Mouse (Mus musculus): ENCODE data around the gene Marc1. TPM values are rescaled to one million over a fixed set of nuclear protein-coding genes. Genes with fewer than 3 reads are reported as not detected.

Gene Marc1
- polyA plus RNA-seq (2014; fragmentation: Nextera tagmentation; extraction: Ambion mirVana), result not detected in 2 replicates

GRCm38 (mm10) chr1:184810780-184811575 lies at the start of gene Marc1:
Gene Marc1, minus strand, starts transcription at chr1:184811313.
- H3K27me3 ChIP-seq (ENCODE audit: control insufficient read depth, insufficient read depth, low read length), result peaks cover 5% of the 10 kb centered on the region
- no peaks in the 10 kb centered on the region for H3K9me3 ChIP-seq (ENCODE audit: control insufficient read depth, low read length)
- ATAC-seq (ENCODE audit: low FRiP score) (peak; percentile 67), DNase-seq (ENCODE audit: low spot score, missing footprints) (no peak)
- peak within 1 kb of the TSS; percentile 28 for H3K4me3 ChIP-seq (ENCODE audit: low read depth, low read length)
- H3K36me3 ChIP-seq (ENCODE audit: control insufficient read depth, insufficient read depth, low read length), result no peaks in the 10 kb centered on the region
- H3K4me1 ChIP-seq (ENCODE audit: control insufficient read depth, insufficient read depth, low read length), result peaks cover 8% of the 10 kb centered on the region
- peak within 1 kb of the TSS; percentile 57 for H3K4me2 ChIP-seq
- 6% methylated on average over 52 of the region's 52 CpGs for WGBS
- peak within 1 kb of the TSS; percentile 53 for H3K9ac ChIP-seq (ENCODE audit: low read length)
- no peak within 1 kb of the TSS for H3K27ac ChIP-seq (ENCODE audit: low read depth, low read length)

GRCm38 (mm10) chr1:184860276-184860675 lies 49.2 kb upstream of the Marc1 start:
- Histone ChIP-seq H3K4me2 (no peak overlapping the region), H3K4me1 (ENCODE audit: control insufficient read depth, insufficient read depth, low read length) (peaks cover 5% of the 10 kb centered on the region; the same call in 1 of the 2 replicates), H3K9me3 (ENCODE audit: control insufficient read depth, low read length) (no peaks in the 10 kb centered on the region), H3K4me3 (ENCODE audit: low read depth, low read length) (no peak overlapping the region), H3K9ac (ENCODE audit: low read length) (no peak overlapping the region), H3K27me3 (ENCODE audit: control insufficient read depth, insufficient read depth, low read length) (no peaks in the 10 kb centered on the region), H3K27ac (ENCODE audit: low read depth, low read length) (no peak overlapping the region), H3K36me3 (ENCODE audit: control insufficient read depth, insufficient read depth, low read length) (no peaks in the 10 kb centered on the region)
- ATAC-seq (ENCODE audit: low FRiP score) (no peak), DNase-seq (ENCODE audit: low spot score, missing footprints) (peak; percentile 76)
- 51% methylated on average over 3 of the region's 3 CpGs for WGBS

GRCm38 (mm10) chr1:184858253-184858652 lies 47.1 kb upstream of the Marc1 start:
- Histone ChIP-seq H3K4me1 (ENCODE audit: control insufficient read depth, insufficient read depth, low read length) (no peaks in the 10 kb centered on the region), H3K9ac (ENCODE audit: low read length) (no peak overlapping the region), H3K27me3 (ENCODE audit: control insufficient read depth, insufficient read depth, low read length) (no peaks in the 10 kb centered on the region), H3K9me3 (ENCODE audit: control insufficient read depth, low read length) (no peaks in the 10 kb centered on the region), H3K27ac (ENCODE audit: low read depth, low read length) (no peak overlapping the region), H3K4me2 (no peak overlapping the region), H3K36me3 (ENCODE audit: control insufficient read depth, insufficient read depth, low read length) (no peaks in the 10 kb centered on the region), H3K4me3 (ENCODE audit: low read depth, low read length) (no peak overlapping the region)
- 82% methylated on average over 1 of the region's 1 CpGs for WGBS
- ATAC-seq (ENCODE audit: low FRiP score) (no peak), DNase-seq (ENCODE audit: low spot score, missing footprints) (peak; percentile 73)

- no peak for DNase-seq (ENCODE audit: low spot score, missing footprints)
- ATAC-seq (ENCODE audit: low FRiP score), result no peak
- H3K4me3 ChIP-seq (ENCODE audit: low read depth, low read length), result no peak overlapping the region
- WGBS, result 91% methylated on average over 9 of the region's 9 CpGs
- no peak overlapping the region for H3K9ac ChIP-seq (ENCODE audit: low read length)
- H3K9me3 ChIP-seq (ENCODE audit: control insufficient read depth, low read length), result no peaks in the 10 kb centered on the region
- no peak overlapping the region for H3K27ac ChIP-seq (ENCODE audit: low read depth, low read length)
- no peak overlapping the region for H3K4me2 ChIP-seq
- H3K4me1 ChIP-seq (ENCODE audit: control insufficient read depth, insufficient read depth, low read length), result no peaks in the 10 kb centered on the region
- no peaks in the 10 kb centered on the region for H3K36me3 ChIP-seq (ENCODE audit: control insufficient read depth, insufficient read depth, low read length)
- no peaks in the 10 kb centered on the region for H3K27me3 ChIP-seq (ENCODE audit: control insufficient read depth, insufficient read depth, low read length)
These were observed 46.1 kb upstream of the Marc1 start for GRCm38 (mm10) chr1:184857216-184857615.

- WGBS, result 57% methylated on average over 3 of the region's 3 CpGs
- no peaks in the 10 kb centered on the region for H3K4me1 ChIP-seq (ENCODE audit: control insufficient read depth, insufficient read depth, low read length)
- no peak overlapping the region for H3K27ac ChIP-seq (ENCODE audit: low read depth, low read length)
- ATAC-seq (ENCODE audit: low FRiP score), result no peak
- H3K4me2 ChIP-seq, result no peak overlapping the region
- no peaks in the 10 kb centered on the region; the same call in 1 of the 2 replicates for H3K27me3 ChIP-seq (ENCODE audit: control insufficient read depth, insufficient read depth, low read length)
- H3K4me3 ChIP-seq (ENCODE audit: low read depth, low read length), result no peak overlapping the region
- H3K36me3 ChIP-seq (ENCODE audit: control insufficient read depth, insufficient read depth, low read length), result no peaks in the 10 kb centered on the region
- H3K9ac ChIP-seq (ENCODE audit: low read length), result no peak overlapping the region
- no peak for DNase-seq (ENCODE audit: low spot score, missing footprints)
- H3K9me3 ChIP-seq (ENCODE audit: control insufficient read depth, low read length), result no peaks in the 10 kb centered on the region
These were observed 42.8 kb upstream of the Marc1 start for GRCm38 (mm10) chr1:184853922-184854321.

GRCm38 (mm10) chr1:184853339-184853738 lies 42.2 kb upstream of the Marc1 start:
- H3K9ac ChIP-seq (ENCODE audit: low read length), result no peak overlapping the region
- H3K27ac ChIP-seq (ENCODE audit: low read depth, low read length), result no peak overlapping the region
- ATAC-seq (ENCODE audit: low FRiP score), result peak; percentile 54; the same call in 1 of the 2 replicates

GRCm38 (mm10) chr1:184851741-184852618 lies 40.9 kb upstream of the Marc1 start:
- Histone ChIP-seq H3K27ac (ENCODE audit: low read depth, low read length) (no peak overlapping the region), H3K4me2 (peak overlapping the region; percentile 41), H3K9me3 (ENCODE audit: control insufficient read depth, low read length) (no peaks in the 10 kb centered on the region), H3K4me1 (ENCODE audit: control insufficient read depth, insufficient read depth, low read length) (no peaks in the 10 kb centered on the region), H3K9ac (ENCODE audit: low read length) (peak overlapping the region; percentile 9; the same call in 1 of the 2 replicates), H3K36me3 (ENCODE audit: control insufficient read depth, insufficient read depth, low read length) (no peaks in the 10 kb centered on the region), H3K4me3 (ENCODE audit: low read depth, low read length) (peak overlapping the region; percentile 3; the same call in 1 of the 2 replicates), H3K27me3 (ENCODE audit: control insufficient read depth, insufficient read depth, low read length) (peaks cover 3% of the 10 kb centered on the region)
- 21% methylated on average over 31 of the region's 31 CpGs for WGBS
- peak; percentile 97 for DNase-seq (ENCODE audit: low spot score, missing footprints)
- ATAC-seq (ENCODE audit: low FRiP score), result peak; percentile 92

More at GRCm38 (mm10) chr1:184853339-184853738, 42.2 kb upstream of the Marc1 start:
- Histone ChIP-seq H3K4me2 (no peak overlapping the region), H3K4me1 (ENCODE audit: control insufficient read depth, insufficient read depth, low read length) (no peaks in the 10 kb centered on the region), H3K27me3 (ENCODE audit: control insufficient read depth, insufficient read depth, low read length) (no peaks in the 10 kb centered on the region; the same call in none of the 2 replicates), H3K9me3 (ENCODE audit: control insufficient read depth, low read length) (no peaks in the 10 kb centered on the region), H3K4me3 (ENCODE audit: low read depth, low read length) (no peak overlapping the region), H3K36me3 (ENCODE audit: control insufficient read depth, insufficient read depth, low read length) (no peaks in the 10 kb centered on the region)
- WGBS, result 24% methylated on average over 5 of the region's 5 CpGs
- peak; percentile 87 for DNase-seq (ENCODE audit: low spot score, missing footprints)

- Histone ChIP-seq H3K27me3 (ENCODE audit: control insufficient read depth, insufficient read depth, low read length) (peaks cover 3% of the 10 kb centered on the region), H3K4me3 (ENCODE audit: low read depth, low read length) (no peak overlapping the region)
- WGBS, result 47% methylated on average over 7 of the region's 7 CpGs
These were observed 40.1 kb upstream of the Marc1 start for GRCm38 (mm10) chr1:184851166-184851565.

More at GRCm38 (mm10) chr1:184851166-184851565, 40.1 kb upstream of the Marc1 start:
- H3K9ac ChIP-seq (ENCODE audit: low read length), result no peak overlapping the region
- ATAC-seq (ENCODE audit: low FRiP score) (no peak), DNase-seq (ENCODE audit: low spot score, missing footprints) (peak; percentile 82)
- no peak overlapping the region for H3K4me2 ChIP-seq
- no peaks in the 10 kb centered on the region for H3K36me3 ChIP-seq (ENCODE audit: control insufficient read depth, insufficient read depth, low read length)
- H3K9me3 ChIP-seq (ENCODE audit: control insufficient read depth, low read length), result no peaks in the 10 kb centered on the region
- no peaks in the 10 kb centered on the region; the same call in 1 of the 2 replicates for H3K4me1 ChIP-seq (ENCODE audit: control insufficient read depth, insufficient read depth, low read length)
- no peak overlapping the region for H3K27ac ChIP-seq (ENCODE audit: low read depth, low read length)

All from midbrain, embryonic 11.5 days (tissue).